Mouse (Mus musculus) embryonic fibroblast, embryonic 13.5 days (primary cell): ENCODE measurements around the gene Ero1l.

ENCODE experiments used
- CTCF ChIP-seq: IDR thresholded peaks from 2 replicates; pipeline ENCODE4 v1.5.1; 2011; ENCODE audit warnings: mild to moderate bottlenecking, control low read depth, low read length, moderate library complexity, borderline replicate concordance; ENCODE audit not compliant: insufficient read depth
- POLR2A ChIP-seq: IDR thresholded peaks from 2 replicates; pipeline ENCODE4 v1.6.1; 2011; ENCODE audit warnings: low read depth, mild to moderate bottlenecking, control low read depth, low read length, moderate library complexity

DNA sequence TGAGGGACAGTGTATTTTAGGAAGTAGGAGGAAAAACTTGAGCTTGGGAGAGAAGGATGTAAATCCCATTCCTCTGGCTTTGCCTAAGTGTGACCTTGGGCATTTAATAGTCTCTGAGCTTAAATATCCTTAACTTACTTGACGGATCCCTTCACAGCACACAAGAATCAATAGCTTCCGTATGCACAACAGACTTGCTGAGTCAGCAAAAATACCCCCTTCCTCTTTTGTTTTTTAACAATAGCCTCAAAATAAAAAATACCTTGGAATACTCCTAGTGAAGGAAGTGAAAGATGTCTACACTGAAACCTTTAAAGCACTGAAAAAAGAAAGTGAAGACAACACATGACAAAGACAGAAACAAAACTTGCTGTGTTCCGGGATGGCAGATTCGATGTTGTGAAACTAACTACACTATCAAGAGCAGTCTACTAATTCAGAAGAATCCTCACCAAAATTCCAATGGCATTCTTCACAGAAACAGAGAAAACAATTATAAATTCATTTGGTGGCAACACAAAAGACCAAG, 67.0 kb downstream of the Ero1l start:
- TF ChIP-seq POLR2A (no peak), CTCF (no peak)
